Mouse (Mus musculus): Measurements from ENCODE around the gene Efna2. TPM values are rescaled to one million over a fixed set of nuclear protein-coding genes. Genes with fewer than 3 reads are reported as not detected.

Efna2 gene
- total and polyA plus RNA-seq, 2 experiments from 2014 or later = 23.2 to 32.8 TPM

GRCm38 (mm10) chr10:80147146-80147718, 32.0 kb upstream of the Efna2 start:
- no peak for ATAC-seq
- H3K27ac ChIP-seq = peak overlapping the region; percentile 96
- WGBS = 71% methylated on average over 5 of the region's 5 CpGs
- peaks cover 12% of the 10 kb centered on the region; the same call in 1 of the 2 replicates for H3K4me1 ChIP-seq (ENCODE audit: insufficient read depth, low read length)
- DNase-seq (ENCODE audit: low spot score) = no peak
- no peak overlapping the region for H3K9ac ChIP-seq (replicated peaks; ENCODE audit: low read length)
- no peak for TF ChIP-seq CTCF (IDR thresholded peaks at IDR 0.05; ENCODE audit: low read depth)
- H3K36me3 ChIP-seq (ENCODE audit: insufficient read depth, low read length) = peaks cover 9% of the 10 kb centered on the region
- peak overlapping the region; percentile 80; the same call in 1 of the 2 replicates for H3K4me2 ChIP-seq (ENCODE audit: low read depth, low read length)
- H3K9me3 ChIP-seq (ENCODE audit: low read length) = no peaks in the 10 kb centered on the region
- no peak overlapping the region for H3K4me3 ChIP-seq (ENCODE audit: low read length)
- H3K27me3 ChIP-seq (ENCODE audit: insufficient read depth, low read length) = no peaks in the 10 kb centered on the region

- WGBS = 1% methylated on average over 38 of the region's 42 CpGs
- Histone ChIP-seq H3K4me1 (ENCODE audit: insufficient read depth, low read length) (peaks cover 16% of the 10 kb centered on the region; the same call in 1 of the 2 replicates), H3K9ac (replicated peaks; ENCODE audit: low read length) (peak within 1 kb of the TSS; percentile 89), H3K9me3 (ENCODE audit: low read length) (no peaks in the 10 kb centered on the region), H3K27me3 (ENCODE audit: insufficient read depth, low read length) (no peaks in the 10 kb centered on the region), H3K4me2 (ENCODE audit: low read depth, low read length) (peak within 1 kb of the TSS; percentile 80), H3K27ac (peak within 1 kb of the TSS; percentile 96), H3K4me3 (ENCODE audit: low read length) (peak within 1 kb of the TSS; percentile 97), H3K36me3 (ENCODE audit: insufficient read depth, low read length) (peaks cover 9% of the 10 kb centered on the region)
- ATAC-seq (peak; percentile 13), DNase-seq (ENCODE audit: low spot score) (peak; percentile 77)
- peak; percentile 68 for TF ChIP-seq CTCF (IDR thresholded peaks at IDR 0.05; ENCODE audit: low read depth)
Measured at GRCm38 (mm10) chr10:80147719-80148601, 31.3 kb upstream of the Efna2 start, which contains the start of gene Midn. Midn (plus strand) TSS chr10:80148272.

GRCm38 (mm10) chr10:80148610-80149290, 30.5 kb upstream of the Efna2 start:
- TF ChIP-seq CTCF (IDR thresholded peaks at IDR 0.05; ENCODE audit: low read depth) = peak; percentile 51
- peak; percentile 48 for ATAC-seq
- peaks cover 19% of the 10 kb centered on the region; the same call in 1 of the 2 replicates for H3K4me1 ChIP-seq (ENCODE audit: insufficient read depth, low read length)
- H3K36me3 ChIP-seq (ENCODE audit: insufficient read depth, low read length) = peaks cover 14% of the 10 kb centered on the region
- no peaks in the 10 kb centered on the region for H3K9me3 ChIP-seq (ENCODE audit: low read length)
- WGBS = under 1% methylated on average over 56 of the region's 57 CpGs
- DNase-seq (ENCODE audit: low spot score) = peak; percentile 97
- H3K9ac ChIP-seq (replicated peaks; ENCODE audit: low read length) = peak overlapping the region; percentile 89
- H3K27me3 ChIP-seq (ENCODE audit: insufficient read depth, low read length) = no peaks in the 10 kb centered on the region
- H3K4me2 ChIP-seq (ENCODE audit: low read depth, low read length) = peak overlapping the region; percentile 80
- peak overlapping the region; percentile 96 for H3K27ac ChIP-seq
- H3K4me3 ChIP-seq (ENCODE audit: low read length) = peak overlapping the region; percentile 97

GRCm38 (mm10) chr10:80149291-80150225, 29.7 kb upstream of the Efna2 start:
- H3K36me3 ChIP-seq (ENCODE audit: insufficient read depth, low read length) = peaks cover 18% of the 10 kb centered on the region

GRCm38 (mm10) chr10:80150226-80151210, 28.8 kb upstream of the Efna2 start:
- peaks cover 19% of the 10 kb centered on the region; the same call in 1 of the 2 replicates for H3K4me1 ChIP-seq (ENCODE audit: insufficient read depth, low read length)
- no peak for ATAC-seq
- peaks cover 25% of the 10 kb centered on the region for H3K36me3 ChIP-seq (ENCODE audit: insufficient read depth, low read length)
- 0 out of 2 replicates have a peak, but pooled peaks have one; percentile 2 for TF ChIP-seq CTCF (IDR thresholded peaks at IDR 0.05; ENCODE audit: low read depth)
- H3K4me2 ChIP-seq (ENCODE audit: low read depth, low read length) = peak overlapping the region; percentile 89
- no peaks in the 10 kb centered on the region for H3K27me3 ChIP-seq (ENCODE audit: insufficient read depth, low read length)
- peak overlapping the region; percentile 99 for H3K9ac ChIP-seq (replicated peaks; ENCODE audit: low read length)
- peak overlapping the region; percentile 96 for H3K27ac ChIP-seq
- 0% methylated on average over 57 of the region's 71 CpGs for WGBS
- no peaks in the 10 kb centered on the region for H3K9me3 ChIP-seq (ENCODE audit: low read length)
- peak; percentile 87 for DNase-seq (ENCODE audit: low spot score)
- H3K4me3 ChIP-seq (ENCODE audit: low read length) = peak overlapping the region; percentile 97

More at GRCm38 (mm10) chr10:80149291-80150225, 29.7 kb upstream of the Efna2 start:
- H3K27ac ChIP-seq = peak overlapping the region; percentile 96
- peak; percentile 99 for DNase-seq (ENCODE audit: low spot score)
- no peaks in the 10 kb centered on the region for H3K9me3 ChIP-seq (ENCODE audit: low read length)
- peak overlapping the region; percentile 89 for H3K4me2 ChIP-seq (ENCODE audit: low read depth, low read length)
- no peaks in the 10 kb centered on the region for H3K27me3 ChIP-seq (ENCODE audit: insufficient read depth, low read length)
- under 1% methylated on average over 83 of the region's 88 CpGs for WGBS
- peak overlapping the region; percentile 97 for H3K4me3 ChIP-seq (ENCODE audit: low read length)
- peaks cover 19% of the 10 kb centered on the region; the same call in 1 of the 2 replicates for H3K4me1 ChIP-seq (ENCODE audit: insufficient read depth, low read length)
- ATAC-seq = peak; percentile 86
- TF ChIP-seq CTCF (IDR thresholded peaks at IDR 0.05; ENCODE audit: low read depth) = peak; percentile 22
- H3K9ac ChIP-seq (replicated peaks; ENCODE audit: low read length) = peak overlapping the region; percentile 99
